Mouse (Mus musculus): ENCODE results near the gene Chdh.

Gene Chdh

DNA sequence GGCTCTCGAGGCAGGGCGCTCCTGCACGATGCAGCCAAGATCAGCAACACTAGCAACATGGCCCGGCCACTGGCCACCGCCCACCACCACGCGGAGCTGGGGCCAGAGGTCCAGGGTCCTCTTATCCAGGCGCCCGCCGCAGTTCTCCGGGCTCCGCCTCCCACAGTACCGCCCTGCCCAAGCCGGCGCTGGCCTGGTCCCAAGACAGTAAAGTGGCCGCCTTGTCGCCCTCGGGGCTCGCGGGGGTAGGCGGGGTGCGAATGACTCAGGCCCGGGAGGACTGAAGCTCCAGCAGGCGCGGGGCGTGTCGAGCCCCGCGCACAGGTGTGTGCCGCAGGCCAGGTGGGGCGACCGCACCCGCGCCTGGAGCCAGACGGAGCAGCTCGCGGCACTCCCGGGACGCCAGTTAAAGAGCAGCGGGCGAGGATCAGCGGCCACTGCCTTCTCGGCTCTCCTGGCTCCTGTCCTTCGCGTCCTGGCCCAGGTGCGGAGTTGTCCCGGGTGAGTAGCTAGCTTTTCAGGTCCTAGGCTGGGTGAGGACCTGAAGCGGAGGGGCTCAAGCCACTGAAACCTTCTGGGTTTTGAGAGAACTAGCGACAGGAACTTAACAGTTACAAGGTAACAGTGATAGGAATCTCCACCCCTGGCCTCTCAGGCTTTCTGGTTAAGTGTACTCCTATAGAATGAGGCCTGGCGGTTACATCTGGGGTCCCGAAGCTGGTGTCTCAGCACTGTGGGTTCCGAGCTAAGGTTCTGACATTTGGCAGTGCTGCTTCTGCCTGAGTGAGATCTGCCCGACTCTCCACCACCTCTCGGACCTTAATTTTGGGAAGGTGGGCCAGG is at the start of gene Chdh, which contains the start of gene Il17rb:
TSS of gene Chdh (plus strand) at position 291 of the 843 bp plus-strand sequence.
TSS of gene Il17rb (minus strand) at position 164 of the 843 bp plus-strand sequence.
- in situ Hi-C loops (cut with MboI; ENCODE audit: low sequenced_read_pairs): no loop called here

DNA sequence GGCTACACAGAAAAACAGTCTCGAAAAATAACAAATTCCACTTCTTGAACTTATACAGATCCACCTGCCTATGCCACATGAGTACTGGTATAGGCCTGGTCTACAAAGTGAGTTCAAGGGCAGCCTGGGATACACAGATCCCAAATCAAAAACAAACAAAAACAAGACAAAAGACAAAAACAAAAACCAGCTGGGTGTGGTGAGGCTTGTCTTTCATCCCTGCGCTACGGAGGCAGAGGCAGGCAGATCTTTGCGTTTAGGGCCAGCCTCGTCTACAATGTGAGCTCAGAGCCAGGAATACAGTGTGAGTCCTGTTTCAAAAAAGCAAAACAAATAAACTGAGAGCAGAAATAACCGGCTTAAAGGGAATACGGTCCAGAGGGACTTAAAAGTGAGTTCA is 41.2 kb upstream of the Chdh start:
- in situ Hi-C loops (cut with MboI; ENCODE audit: low sequenced_read_pairs): no loop called here

DNA sequence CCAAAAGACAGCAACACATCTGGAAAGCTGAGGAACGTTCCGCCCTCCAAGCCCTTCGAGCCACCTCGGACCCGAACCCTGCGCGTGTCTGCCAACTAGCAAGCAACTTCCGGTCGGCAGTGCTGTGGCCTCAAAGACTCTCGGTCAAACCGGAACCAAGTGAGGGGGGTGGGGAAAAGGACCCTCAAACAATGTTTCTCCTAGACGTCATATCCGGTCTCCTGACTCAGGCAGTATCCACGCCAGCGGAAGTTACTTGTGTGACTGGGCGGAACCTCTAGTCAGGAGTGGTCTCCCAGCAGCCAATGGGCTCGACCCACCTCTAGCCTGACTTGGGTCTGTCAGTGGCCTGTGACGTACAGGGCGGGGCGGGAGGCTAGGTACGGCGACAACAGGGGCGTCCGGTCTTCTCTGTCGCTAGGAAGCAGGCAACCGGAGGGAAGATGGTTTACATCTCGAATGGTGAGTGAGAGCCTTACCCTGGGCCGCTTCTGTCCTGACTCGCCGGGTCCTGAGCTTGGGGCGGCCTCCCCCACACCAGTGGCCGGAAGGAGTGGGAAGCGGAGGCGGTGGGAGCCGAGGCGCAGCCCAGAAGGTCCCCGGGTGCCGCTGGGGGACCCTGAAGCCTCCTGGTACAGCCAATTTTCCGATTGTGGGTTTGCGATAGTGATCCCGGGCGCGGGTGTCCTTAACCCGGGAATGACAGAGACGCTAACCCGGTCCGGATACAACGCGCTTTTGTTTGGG is 40.6 kb upstream of the Chdh start, which contains the start of gene Selenok:
TSS of gene Selenok (plus strand) at position 234 of the 747 bp plus-strand sequence.
- in situ Hi-C loops (cut with MboI; ENCODE audit: low sequenced_read_pairs): no loop called here

DNA sequence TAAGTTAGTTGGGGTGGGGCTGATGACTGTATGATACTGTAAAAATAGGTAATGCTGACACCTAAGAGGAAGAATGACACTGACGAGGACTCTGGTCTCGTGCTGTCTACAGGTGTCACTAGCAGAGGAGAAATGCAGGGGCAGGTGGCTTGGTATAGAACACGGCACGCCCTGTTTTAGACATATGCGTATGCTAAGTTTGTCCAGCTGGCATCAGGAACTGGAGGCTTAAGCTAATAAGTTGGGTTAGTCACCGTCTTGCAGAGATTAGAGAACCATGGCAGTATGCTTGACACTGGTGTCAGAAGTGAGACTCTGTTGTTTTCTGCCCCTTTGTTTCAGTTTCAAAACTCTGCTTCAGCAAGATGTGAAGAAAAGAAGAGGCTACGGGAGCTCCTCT is 37.4 kb upstream of the Chdh start:
- in situ Hi-C loops (cut with MboI; ENCODE audit: low sequenced_read_pairs): no loop called here

DNA sequence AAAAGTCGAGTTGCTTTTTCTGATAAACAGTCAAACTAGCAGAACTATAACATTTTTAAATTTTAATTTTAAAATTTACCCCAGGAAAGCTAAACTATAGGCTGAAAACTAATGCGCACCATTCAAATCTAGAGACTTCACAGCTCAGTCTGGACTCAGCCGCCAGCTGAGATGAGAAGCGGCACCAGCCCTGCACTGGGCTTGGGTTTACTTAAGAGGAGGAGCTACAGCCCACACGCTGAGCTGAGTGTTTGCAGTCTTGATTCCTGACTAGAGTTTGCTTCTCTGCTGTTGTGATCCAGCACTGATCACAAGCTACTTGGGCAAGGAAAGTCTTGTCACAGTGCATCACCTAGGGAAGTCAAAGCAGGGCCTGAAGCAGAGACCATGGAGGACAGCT is 36.8 kb upstream of the Chdh start:
- in situ Hi-C loops (cut with MboI; ENCODE audit: low sequenced_read_pairs): no loop called here

DNA sequence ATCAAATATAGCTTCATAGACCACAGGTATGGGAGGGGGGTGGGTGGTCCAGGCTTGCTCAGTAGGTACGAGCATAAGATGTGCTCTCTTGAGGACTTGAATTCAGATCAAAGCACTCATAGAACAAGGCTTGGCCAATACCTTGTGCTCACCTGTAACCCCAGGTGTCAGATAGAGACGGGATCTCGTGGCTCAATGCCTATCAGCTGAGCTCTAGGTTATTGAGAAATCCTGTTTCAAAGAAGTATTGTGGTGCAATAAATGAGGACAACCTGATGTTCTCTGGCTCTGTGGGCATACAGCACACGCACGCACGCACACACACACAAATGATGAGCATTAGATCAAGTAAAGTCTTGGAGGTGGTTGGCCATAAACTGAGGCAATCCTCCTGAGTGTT is 31.9 kb upstream of the Chdh start:
- in situ Hi-C loops (cut with MboI; ENCODE audit: low sequenced_read_pairs): no loop called here

DNA sequence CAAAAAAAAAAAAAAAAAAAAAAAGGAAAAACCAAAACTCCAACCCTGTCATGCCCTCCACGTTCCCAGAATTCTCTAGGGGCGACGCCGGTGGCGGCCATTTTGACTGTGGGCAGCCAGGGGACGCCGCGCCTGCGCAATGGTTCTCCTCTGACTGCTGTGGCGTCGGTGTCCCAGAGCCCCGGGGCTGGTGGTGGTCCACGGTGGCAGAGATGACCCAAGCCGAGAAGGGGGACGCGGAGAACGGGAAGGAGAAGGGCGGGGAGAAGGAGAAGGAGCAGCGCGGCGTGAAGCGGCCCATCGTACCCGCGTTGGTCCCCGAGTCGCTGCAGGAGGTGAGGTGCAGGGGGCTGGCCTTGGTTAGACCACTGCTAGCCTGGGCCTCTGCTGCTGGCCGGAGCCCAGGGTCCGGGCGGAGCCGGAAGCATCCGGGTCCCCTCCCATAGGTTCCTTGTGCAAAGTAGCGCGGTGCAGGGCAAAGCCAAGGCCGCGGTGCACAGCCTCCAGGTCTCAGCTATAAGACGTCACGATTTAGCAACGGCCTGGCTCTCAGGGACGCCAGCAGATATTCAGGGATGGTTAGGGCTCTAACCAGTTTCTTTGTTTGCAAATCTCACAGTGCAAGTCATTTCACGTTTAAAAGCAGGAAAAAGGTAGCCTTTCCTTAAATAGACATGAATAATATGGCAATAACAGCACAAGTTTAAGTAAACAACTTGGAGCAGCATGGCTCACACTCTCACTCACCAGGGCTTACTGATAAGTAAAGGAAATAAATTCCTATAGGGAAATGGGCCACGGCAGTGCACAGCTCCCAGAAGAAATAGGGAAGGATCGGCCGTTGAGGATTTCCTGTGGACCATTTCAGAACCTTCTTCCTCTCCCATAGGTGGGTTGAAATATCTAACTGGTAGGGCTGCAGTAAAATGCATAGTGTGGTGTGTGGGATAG is 30.3 kb upstream of the Chdh start, which contains the start of gene Actr8:
TSS of gene Actr8 (plus strand) at position 84 of the 951 bp plus-strand sequence.
- in situ Hi-C loops (cut with MboI; ENCODE audit: low sequenced_read_pairs): no loop called here

DNA sequence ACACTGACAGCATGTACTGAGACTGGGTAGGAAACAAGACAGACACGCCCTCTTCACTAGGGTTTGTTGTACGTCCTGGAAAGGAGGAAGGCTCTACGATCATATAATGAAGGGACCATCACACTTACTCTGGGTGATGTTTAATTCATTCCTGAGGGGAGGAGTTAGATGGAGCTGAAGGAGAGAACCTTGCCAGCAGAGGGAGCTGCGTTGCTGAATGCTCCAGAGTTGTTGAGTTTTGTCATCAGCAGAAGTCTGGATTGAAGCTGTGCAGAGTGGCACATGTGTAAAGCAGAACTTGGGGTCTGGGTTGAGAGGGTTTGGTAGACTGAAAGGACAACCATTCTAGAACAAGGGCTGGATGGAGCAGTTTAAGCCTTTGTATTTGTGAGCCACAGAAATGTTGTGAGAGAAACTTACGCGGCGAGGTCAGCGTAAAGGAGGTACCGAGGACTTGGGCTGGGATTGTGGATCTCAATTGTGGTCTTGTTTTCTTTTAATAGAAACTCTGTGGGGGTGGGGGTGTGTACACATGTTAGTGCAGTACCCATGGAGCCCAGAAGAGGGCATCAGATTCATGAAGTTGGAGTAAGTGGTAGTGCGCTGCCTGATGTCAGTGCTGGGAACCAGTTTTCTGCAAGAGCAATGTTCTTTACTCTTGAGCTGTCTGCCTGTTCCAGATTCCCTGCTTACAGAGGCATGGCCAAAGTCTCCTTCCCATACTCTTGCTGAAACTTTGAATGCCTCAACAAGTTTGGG is 28.2 kb upstream of the Chdh start:
- in situ Hi-C loops (cut with MboI; ENCODE audit: low sequenced_read_pairs): no loop called here

DNA sequence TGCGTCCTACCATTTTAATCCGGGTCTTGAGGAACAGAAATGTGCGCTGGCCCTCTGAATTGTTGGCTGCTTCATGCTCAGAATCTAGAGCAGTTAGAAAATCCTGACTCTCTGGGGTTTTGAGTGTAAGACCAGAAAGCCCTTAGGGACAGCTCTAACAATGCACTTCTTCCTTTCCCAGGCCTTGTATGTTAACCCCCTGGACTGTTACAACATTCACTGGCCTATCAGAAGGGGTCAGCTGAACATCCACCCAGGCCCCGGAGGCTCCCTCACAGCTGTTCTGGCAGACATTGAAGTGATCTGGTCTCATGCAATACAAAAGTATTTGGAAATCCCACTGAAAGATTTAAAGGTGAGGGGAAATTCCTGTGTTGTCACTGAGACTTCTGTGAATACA is 22.7 kb upstream of the Chdh start:
- in situ Hi-C loops (cut with MboI; ENCODE audit: low sequenced_read_pairs): no loop called here

DNA sequence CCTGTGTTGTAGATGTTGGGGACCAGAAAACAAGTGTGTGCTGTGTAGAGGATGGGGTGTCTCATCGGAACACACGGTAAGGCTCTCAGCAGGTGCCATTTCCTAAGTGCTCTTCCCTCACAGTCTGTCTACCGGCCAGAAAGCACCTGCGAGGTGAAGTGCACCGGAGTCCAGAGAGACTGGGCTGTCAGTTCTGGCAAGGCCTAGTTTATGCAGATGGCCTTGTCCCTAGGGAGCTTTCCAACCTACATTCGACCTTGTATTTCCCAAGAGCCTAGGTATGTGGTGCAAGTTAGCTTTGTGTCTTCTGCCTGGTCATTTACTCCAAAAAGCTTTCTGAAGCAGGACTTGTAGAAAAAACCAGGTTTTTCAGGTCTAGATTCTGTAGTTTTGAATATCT is 21.5 kb upstream of the Chdh start:
- in situ Hi-C loops (cut with MboI; ENCODE audit: low sequenced_read_pairs): no loop called here

DNA sequence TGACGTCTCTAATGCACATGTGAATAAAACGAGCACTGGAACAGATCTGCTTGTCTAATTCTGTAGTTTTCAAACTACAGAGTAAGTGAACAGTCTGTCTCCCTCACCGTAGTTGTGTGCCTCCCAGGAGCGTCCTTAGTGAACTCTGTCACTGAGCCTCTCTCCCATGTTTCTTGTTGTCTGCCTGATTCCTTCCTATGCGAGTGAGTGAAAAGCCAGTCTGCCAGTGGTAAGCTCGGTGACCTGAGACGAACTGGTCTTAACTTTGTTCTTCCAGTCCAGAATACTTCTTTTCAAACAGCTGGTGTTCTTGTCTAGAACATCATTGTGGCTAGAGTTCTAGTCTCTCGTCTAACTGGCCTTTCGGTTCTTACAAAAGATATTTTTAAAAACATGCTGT is 21.1 kb upstream of the Chdh start:
- in situ Hi-C loops (cut with MboI; ENCODE audit: low sequenced_read_pairs): no loop called here

DNA sequence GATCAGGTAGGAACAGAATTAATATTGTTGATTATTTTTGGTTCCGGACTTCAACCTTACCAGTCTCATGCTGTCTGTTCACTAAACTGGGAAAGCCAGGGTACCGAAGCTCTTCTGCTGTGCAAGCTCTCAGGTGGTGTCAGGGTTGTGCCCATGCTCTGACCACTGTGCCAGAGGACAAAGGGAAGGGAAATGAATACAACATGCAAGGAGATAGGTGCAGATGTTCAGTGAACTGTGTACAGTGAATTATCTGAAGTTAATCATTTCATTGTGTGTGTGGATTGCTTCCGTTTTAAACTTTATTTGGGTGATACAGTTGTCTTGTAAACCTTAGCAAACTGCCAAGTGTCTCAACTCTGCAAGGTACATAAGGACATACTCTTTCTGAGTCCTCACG is 20.5 kb upstream of the Chdh start:
- in situ Hi-C loops (cut with MboI; ENCODE audit: low sequenced_read_pairs): no loop called here

DNA sequence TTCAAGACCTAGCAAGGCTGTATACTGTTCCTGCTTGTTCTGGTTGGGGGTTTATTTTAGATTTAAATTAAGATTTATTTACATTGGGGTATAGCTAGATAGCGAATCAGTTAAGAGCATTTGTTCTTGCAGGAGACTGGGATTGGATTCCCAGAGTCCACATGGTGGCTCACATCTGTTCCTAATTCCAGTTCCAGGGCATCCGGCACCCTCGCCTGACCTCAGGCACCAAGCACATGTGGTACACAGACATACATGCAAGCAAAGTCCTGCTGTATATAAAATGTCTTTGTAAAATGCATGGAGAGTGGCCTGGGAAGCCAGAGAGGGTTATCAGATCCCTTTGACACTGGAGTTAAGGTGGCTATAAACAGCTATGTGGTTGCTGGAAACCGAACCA is 13.8 kb upstream of the Chdh start:
- in situ Hi-C loops (cut with MboI; ENCODE audit: low sequenced_read_pairs): no loop called here

DNA sequence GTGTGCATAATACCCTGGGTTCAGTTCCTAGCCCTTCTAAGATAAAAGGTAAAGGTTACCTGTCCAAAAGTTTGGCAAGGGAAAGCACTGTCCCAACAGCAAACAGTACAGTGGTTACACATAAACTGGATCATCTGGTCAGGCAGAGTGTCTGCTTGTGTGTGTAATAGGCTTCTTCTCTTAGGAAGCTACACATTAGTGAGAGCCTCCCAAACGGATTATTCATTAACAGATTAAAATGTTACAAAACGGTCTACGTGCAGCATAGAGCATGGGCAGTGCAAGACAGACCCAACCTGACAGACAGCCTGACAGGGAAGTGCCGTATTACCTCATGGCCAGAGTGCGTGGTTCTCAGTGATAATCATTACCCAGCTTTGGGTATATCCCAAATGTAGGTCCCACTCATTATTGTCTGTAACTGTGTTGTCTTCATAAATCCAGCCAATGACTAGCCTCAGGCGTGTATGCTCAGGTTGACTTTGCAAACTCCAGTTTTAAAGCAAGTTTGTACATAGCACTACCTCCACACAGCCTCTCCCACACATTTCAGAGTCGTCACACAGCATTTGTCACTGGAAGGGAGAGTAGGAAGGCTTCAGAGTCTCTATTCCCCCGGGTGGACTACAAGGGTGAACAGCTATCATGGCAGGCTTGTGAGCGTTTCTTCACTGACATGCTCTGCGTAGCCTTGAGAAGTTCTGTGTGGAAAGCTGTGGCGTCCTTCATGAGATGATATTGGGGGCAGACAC is 12.6 kb upstream of the Chdh start:
- in situ Hi-C loops (cut with MboI; ENCODE audit: low sequenced_read_pairs): no loop called here

DNA sequence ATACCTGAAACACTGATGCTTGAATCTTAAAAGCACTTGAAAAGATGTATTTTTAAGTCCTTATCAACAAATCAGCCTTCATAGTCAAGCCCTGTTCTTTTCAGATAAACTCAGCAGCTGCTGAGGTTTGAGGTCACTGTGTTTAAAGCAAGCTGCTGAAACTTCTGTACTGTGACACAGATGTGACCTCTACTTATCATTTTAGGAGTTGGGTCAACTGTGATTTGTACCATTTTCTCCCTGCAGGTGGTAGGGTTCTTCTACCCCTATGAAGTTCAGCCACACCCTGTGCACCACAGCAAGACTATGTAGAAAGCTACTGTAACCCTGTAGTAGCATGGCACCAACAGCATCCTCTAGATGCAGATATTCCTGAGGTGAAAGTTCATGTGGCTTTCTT is 11.5 kb upstream of the Chdh start:
- in situ Hi-C loops (cut with MboI; ENCODE audit: low sequenced_read_pairs): no loop called here

DNA sequence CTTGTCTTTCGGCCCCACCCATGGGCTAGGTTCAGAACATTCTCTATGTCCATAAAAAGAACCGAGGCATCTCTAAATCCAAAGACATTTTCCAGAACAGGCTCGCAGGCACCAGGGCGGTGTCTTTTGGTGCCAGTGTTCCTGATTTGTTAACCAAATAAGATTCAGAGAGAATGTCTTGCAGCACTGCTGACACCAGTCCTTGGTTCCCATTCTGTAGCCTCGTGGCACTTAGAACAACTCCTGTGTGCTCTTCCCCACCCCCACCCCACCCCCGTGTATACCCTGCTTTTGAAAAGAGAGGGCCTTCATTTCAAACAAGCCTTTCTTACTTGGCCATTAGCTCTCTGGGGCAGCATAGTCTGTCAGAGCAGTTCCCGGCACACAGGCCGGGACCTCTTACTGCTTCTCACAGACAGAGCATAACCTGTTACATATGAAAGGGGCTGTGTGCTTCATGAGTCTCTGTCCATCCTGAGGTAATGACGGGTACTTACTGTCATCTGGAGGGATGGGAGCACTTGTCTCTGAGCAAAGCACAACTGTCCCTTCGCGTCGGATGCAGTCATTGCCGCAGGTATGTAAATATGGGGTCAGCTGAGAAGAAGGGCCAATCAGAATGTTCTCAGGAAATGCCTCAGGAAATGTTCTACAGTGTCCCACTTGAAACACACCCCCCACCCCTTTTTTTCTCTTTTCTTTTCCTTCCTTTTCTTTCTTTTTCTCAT is 9.9 kb upstream of the Chdh start:
- in situ Hi-C loops (cut with MboI; ENCODE audit: low sequenced_read_pairs): no loop called here

DNA sequence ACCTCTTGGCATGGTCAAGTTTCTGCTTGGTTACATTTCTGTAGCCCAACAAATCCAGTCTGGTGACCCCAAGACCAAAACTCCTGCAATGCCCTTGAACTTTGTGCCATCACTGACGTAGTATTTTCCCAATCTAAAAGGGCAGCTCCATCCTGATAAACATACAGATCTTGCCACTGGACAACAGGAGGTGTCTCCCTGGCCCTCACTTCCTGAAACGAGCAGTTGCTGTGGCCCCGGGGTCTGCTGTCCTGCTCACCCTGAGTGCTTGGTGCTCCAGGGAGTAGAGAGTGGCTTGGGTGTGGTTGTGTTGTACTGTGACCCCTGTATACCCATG is 9.4 kb upstream of the Chdh start:
- in situ Hi-C loops (cut with MboI; ENCODE audit: low sequenced_read_pairs): no loop called here

DNA sequence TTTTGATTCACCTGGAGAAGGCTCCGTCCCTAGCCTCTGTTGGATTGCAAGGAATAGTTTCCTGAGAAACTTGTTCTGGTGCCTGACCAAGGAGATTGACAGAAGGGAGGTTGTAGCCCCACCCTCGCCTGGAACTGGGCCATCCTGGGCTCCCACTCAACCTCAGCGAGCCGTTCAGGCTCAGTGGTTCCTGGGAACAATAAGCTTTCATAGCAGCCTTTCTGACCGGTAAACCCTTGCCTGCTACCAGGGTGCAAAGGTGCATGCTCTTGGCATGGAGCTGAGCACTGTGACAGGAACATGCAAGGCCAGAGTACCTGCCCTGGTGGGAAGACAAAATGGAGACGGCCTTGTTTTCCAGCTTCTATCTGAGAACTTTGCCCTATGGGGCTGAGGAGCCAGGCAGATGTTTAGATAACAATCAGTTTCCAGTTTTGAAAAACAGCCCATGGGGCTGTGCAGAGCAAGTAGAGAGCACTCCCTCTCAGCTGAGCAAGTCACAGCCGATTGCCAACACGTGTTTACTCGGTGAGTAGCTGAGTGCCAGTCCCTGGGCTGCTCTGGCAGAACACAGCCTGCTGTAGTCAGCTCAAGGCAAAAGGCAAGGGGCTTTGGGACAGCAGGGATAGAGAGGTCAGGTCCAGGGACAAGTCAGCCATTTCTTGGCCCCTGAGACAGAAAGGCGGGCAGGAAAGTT is 1.2 kb downstream of the Chdh start:
- in situ Hi-C loops (cut with MboI; ENCODE audit: low sequenced_read_pairs): no loop called here

Measured in CH12F3 (cell line).